Mouse (Mus musculus): ENCODE measurements around the gene Tmc2. TPM values are rescaled to one million over a fixed set of nuclear protein-coding genes. Genes with fewer than 3 reads are reported as not detected.

The Tmc2 gene
- polyA plus RNA-seq, 1 experiment from 2014 or later: not detected

GRCm38 (mm10) chr2:130207996-130208395 is 13.0 kb downstream of the Tmc2 start:
- no peaks in the 10 kb centered on the region for H3K9me3 ChIP-seq (replicated peaks; ENCODE audit: control insufficient read depth, low read length)

DNA sequence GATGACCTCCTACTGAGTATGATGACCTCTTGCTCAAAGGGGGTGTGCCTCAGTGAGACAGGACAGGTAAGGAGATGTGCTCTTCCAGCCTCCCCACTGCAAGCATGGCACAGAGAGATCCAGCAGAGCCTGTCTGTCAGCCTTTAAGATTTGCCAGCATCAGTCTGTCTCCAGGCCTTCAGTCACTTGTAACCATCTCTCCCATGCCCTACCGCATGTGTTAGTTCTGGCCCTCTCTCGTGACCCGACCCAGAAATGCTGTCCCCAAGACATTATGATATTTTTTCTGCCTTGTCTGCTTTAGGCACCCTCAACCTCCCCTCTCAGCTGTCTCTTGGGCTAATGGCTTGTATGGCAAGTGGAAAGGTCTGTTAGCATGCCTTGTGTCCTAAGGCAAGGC is 14.6 kb downstream of the Tmc2 start:
- no peak overlapping the region for H3K4me3 ChIP-seq (ENCODE audit: low read length)
- H3K27ac ChIP-seq (ENCODE audit: low read length): no peak overlapping the region
- whole genome bisulfite sequencing: 92% methylated on average over 3 of the region's 3 CpGs
- H3K9ac ChIP-seq (ENCODE audit: low read length): no peak overlapping the region
- no peaks in the 10 kb centered on the region for H3K36me3 ChIP-seq (ENCODE audit: control insufficient read depth, insufficient read depth)
- no peaks in the 10 kb centered on the region for H3K4me1 ChIP-seq (ENCODE audit: control insufficient read depth, insufficient read depth, low read length)
- H3K9me3 ChIP-seq (replicated peaks; ENCODE audit: control insufficient read depth, low read length): no peaks in the 10 kb centered on the region
- no peak for ATAC-seq (replicated peaks; ENCODE audit: extremely low read depth, insufficient read depth, low FRiP score)
- H3K4me2 ChIP-seq (ENCODE audit: low read depth, low read length): no peak overlapping the region
- no peaks in the 10 kb centered on the region for H3K27me3 ChIP-seq (ENCODE audit: control insufficient read depth, insufficient read depth, low read length)

More at GRCm38 (mm10) chr2:130207996-130208395, 13.0 kb downstream of the Tmc2 start:
- WGBS: 83% methylated on average over 3 of the region's 3 CpGs
- Histone ChIP-seq H3K4me1 (ENCODE audit: control insufficient read depth, insufficient read depth, low read length) (no peaks in the 10 kb centered on the region), H3K9ac (ENCODE audit: low read length) (no peak overlapping the region), H3K27ac (ENCODE audit: low read length) (no peak overlapping the region), H3K4me2 (ENCODE audit: low read depth, low read length) (no peak overlapping the region), H3K4me3 (ENCODE audit: low read length) (no peak overlapping the region), H3K27me3 (ENCODE audit: control insufficient read depth, insufficient read depth, low read length) (no peaks in the 10 kb centered on the region), H3K36me3 (ENCODE audit: control insufficient read depth, insufficient read depth) (no peaks in the 10 kb centered on the region)
- no peak for ATAC-seq (replicated peaks; ENCODE audit: extremely low read depth, insufficient read depth, low FRiP score)

- 80% methylated on average over 2 of the region's 2 CpGs for WGBS
These were observed 16.6 kb downstream of the Tmc2 start for GRCm38 (mm10) chr2:130211581-130211980.

DNA sequence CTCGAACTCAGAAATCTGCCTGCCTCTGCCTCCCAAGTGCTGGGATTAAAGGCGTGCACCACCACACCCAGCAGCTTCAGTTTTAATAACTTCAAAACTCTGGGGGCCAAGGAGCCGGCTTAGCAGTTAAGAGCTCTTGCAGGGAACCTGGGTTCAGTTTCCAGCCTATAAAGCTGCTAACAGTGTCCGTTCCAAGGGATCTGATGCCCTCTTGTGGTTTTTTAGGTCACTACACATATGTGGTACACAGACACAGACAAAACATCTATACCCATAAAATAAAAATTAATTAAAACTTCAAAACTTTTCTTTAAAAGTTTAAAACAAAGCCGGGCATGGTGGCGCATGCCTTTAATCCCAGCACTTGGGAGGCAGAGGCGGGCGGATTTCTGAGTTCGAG is 51.9 kb downstream of the Tmc2 start:
- Histone ChIP-seq H3K27ac (ENCODE audit: low read length) (no peak overlapping the region), H3K36me3 (ENCODE audit: control insufficient read depth, insufficient read depth) (no peaks in the 10 kb centered on the region), H3K4me3 (ENCODE audit: low read length) (no peak overlapping the region), H3K4me2 (ENCODE audit: low read depth, low read length) (no peak overlapping the region), H3K4me1 (ENCODE audit: control insufficient read depth, insufficient read depth, low read length) (no peaks in the 10 kb centered on the region), H3K9ac (ENCODE audit: low read length) (no peak overlapping the region), H3K27me3 (ENCODE audit: control insufficient read depth, insufficient read depth, low read length) (no peaks in the 10 kb centered on the region), H3K9me3 (replicated peaks; ENCODE audit: control insufficient read depth, low read length) (no peaks in the 10 kb centered on the region)
- ATAC-seq (replicated peaks; ENCODE audit: extremely low read depth, insufficient read depth, low FRiP score): no peak
- 44% methylated on average over 9 of the region's 9 CpGs for WGBS

More at GRCm38 (mm10) chr2:130211581-130211980, 16.6 kb downstream of the Tmc2 start:
- no peaks in the 10 kb centered on the region for H3K9me3 ChIP-seq (replicated peaks; ENCODE audit: control insufficient read depth, low read length)
- H3K36me3 ChIP-seq (ENCODE audit: control insufficient read depth, insufficient read depth): no peaks in the 10 kb centered on the region
- H3K27ac ChIP-seq (ENCODE audit: low read length): no peak overlapping the region
- no peak overlapping the region for H3K4me2 ChIP-seq (ENCODE audit: low read depth, low read length)
- no peaks in the 10 kb centered on the region for H3K27me3 ChIP-seq (ENCODE audit: control insufficient read depth, insufficient read depth, low read length)
- H3K4me3 ChIP-seq (ENCODE audit: low read length): no peak overlapping the region
- H3K9ac ChIP-seq (ENCODE audit: low read length): no peak overlapping the region
- no peak for ATAC-seq (replicated peaks; ENCODE audit: extremely low read depth, insufficient read depth, low FRiP score)
- H3K4me1 ChIP-seq (ENCODE audit: control insufficient read depth, insufficient read depth, low read length): no peaks in the 10 kb centered on the region

DNA sequence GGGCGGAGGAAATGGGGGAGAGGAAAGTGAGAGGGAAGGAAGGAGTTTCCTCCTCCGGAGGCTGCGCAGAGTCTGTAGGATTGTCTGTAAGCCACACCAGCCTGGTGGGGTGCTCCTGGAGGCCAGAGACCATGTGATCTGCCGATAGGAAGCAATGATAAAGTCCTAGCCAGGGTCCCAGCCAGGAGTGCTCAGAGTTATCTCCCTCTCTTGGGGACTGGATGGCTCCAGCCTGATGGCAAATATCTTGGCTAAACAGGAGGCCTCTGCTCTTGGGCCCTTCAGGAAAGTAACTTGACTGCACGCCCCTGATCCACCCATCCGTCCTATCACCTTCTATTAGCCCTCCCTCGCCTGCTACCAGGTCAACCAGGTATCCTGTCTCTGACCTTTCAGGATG is 53.2 kb downstream of the Tmc2 start:
- Histone ChIP-seq H3K27ac (ENCODE audit: low read length) (no peak overlapping the region), H3K4me1 (ENCODE audit: control insufficient read depth, insufficient read depth, low read length) (no peaks in the 10 kb centered on the region), H3K4me2 (ENCODE audit: low read depth, low read length) (no peak overlapping the region), H3K4me3 (ENCODE audit: low read length) (no peak overlapping the region), H3K27me3 (ENCODE audit: control insufficient read depth, insufficient read depth, low read length) (no peaks in the 10 kb centered on the region), H3K9me3 (replicated peaks; ENCODE audit: control insufficient read depth, low read length) (no peaks in the 10 kb centered on the region), H3K9ac (ENCODE audit: low read length) (no peak overlapping the region), H3K36me3 (ENCODE audit: control insufficient read depth, insufficient read depth) (no peaks in the 10 kb centered on the region)
- 56% methylated on average over 7 of the region's 7 CpGs for WGBS
- no peak for ATAC-seq (replicated peaks; ENCODE audit: extremely low read depth, insufficient read depth, low FRiP score)

- ATAC-seq (replicated peaks; ENCODE audit: extremely low read depth, insufficient read depth, low FRiP score): no peak
- Histone ChIP-seq H3K9ac (ENCODE audit: low read length) (no peak overlapping the region), H3K9me3 (replicated peaks; ENCODE audit: control insufficient read depth, low read length) (no peaks in the 10 kb centered on the region), H3K4me2 (ENCODE audit: low read depth, low read length) (no peak overlapping the region), H3K27ac (ENCODE audit: low read length) (no peak overlapping the region), H3K36me3 (ENCODE audit: control insufficient read depth, insufficient read depth) (no peaks in the 10 kb centered on the region), H3K27me3 (ENCODE audit: control insufficient read depth, insufficient read depth, low read length) (no peaks in the 10 kb centered on the region), H3K4me3 (ENCODE audit: low read length) (no peak overlapping the region), H3K4me1 (ENCODE audit: control insufficient read depth, insufficient read depth, low read length) (no peaks in the 10 kb centered on the region)
- 62% methylated on average over 4 of the region's 4 CpGs for WGBS
These were observed 61.8 kb downstream of the Tmc2 start for GRCm38 (mm10) chr2:130256762-130257161.

DNA sequence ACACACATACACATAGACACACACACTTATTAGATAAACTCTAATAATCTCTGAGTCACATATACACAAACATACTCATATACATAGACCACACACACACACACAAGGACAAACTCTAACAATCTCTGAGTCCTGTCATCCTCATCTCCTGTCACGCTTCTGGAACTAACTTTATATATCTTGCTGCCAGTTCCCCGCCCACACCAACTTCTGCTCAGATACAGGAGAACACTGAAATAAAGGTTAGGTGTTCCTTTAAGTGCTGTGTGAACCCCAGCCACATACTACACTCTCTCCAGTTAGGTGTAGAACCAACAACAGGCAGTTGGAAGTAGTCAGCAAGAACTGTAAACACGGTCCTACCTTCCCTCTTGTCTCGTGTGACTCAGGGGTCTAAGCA is 65.8 kb downstream of the Tmc2 start:
- Histone ChIP-seq H3K27ac (ENCODE audit: low read length) (no peak overlapping the region), H3K4me3 (ENCODE audit: low read length) (no peak overlapping the region), H3K4me1 (ENCODE audit: control insufficient read depth, insufficient read depth, low read length) (no peaks in the 10 kb centered on the region), H3K36me3 (ENCODE audit: control insufficient read depth, insufficient read depth) (no peaks in the 10 kb centered on the region), H3K9me3 (replicated peaks; ENCODE audit: control insufficient read depth, low read length) (no peaks in the 10 kb centered on the region), H3K4me2 (ENCODE audit: low read depth, low read length) (no peak overlapping the region), H3K27me3 (ENCODE audit: control insufficient read depth, insufficient read depth, low read length) (no peaks in the 10 kb centered on the region), H3K9ac (ENCODE audit: low read length) (no peak overlapping the region)
- WGBS: 70% methylated on average over 4 of the region's 4 CpGs
- no peak for ATAC-seq (replicated peaks; ENCODE audit: extremely low read depth, insufficient read depth, low FRiP score)

DNA sequence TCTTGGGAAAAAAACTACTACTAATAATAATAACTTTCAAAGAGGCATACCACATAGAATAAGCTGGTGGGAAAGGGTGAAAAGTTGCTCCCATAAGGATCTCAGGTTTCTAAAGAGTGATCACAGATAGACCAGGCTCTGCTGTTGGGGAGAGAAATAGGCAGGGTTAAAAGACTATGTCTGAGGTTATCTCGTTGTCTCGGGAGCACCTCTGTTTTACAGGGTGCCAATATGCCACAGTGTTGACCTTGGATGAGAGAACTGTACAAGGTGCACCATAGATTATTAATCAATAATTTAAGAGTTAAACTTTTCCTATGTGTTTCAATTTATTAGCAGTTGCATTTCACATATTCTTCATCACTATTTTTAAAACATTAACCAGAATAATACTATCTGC is 66.9 kb downstream of the Tmc2 start:
- Histone ChIP-seq H3K4me2 (ENCODE audit: low read depth, low read length) (no peak overlapping the region), H3K36me3 (ENCODE audit: control insufficient read depth, insufficient read depth) (no peaks in the 10 kb centered on the region), H3K4me3 (ENCODE audit: low read length) (no peak overlapping the region), H3K4me1 (ENCODE audit: control insufficient read depth, insufficient read depth, low read length) (no peaks in the 10 kb centered on the region), H3K27me3 (ENCODE audit: control insufficient read depth, insufficient read depth, low read length) (no peaks in the 10 kb centered on the region), H3K27ac (ENCODE audit: low read length) (no peak overlapping the region), H3K9ac (ENCODE audit: low read length) (no peak overlapping the region), H3K9me3 (replicated peaks; ENCODE audit: control insufficient read depth, low read length) (no peaks in the 10 kb centered on the region)
- ATAC-seq (replicated peaks; ENCODE audit: extremely low read depth, insufficient read depth, low FRiP score): no peak
- 66% methylated on average over 2 of the region's 2 CpGs for WGBS

- Histone ChIP-seq H3K4me2 (ENCODE audit: low read depth, low read length) (no peak overlapping the region), H3K27ac (ENCODE audit: low read length) (no peak overlapping the region), H3K36me3 (ENCODE audit: control insufficient read depth, insufficient read depth) (no peaks in the 10 kb centered on the region), H3K9me3 (replicated peaks; ENCODE audit: control insufficient read depth, low read length) (no peaks in the 10 kb centered on the region), H3K4me3 (ENCODE audit: low read length) (no peak overlapping the region), H3K4me1 (ENCODE audit: control insufficient read depth, insufficient read depth, low read length) (no peaks in the 10 kb centered on the region), H3K27me3 (ENCODE audit: control insufficient read depth, insufficient read depth, low read length) (no peaks in the 10 kb centered on the region), H3K9ac (ENCODE audit: low read length) (no peak overlapping the region)
- ATAC-seq (replicated peaks; ENCODE audit: extremely low read depth, insufficient read depth, low FRiP score): no peak
- whole genome bisulfite sequencing: 13% methylated on average over 2 of the region's 2 CpGs
These were observed 67.4 kb downstream of the Tmc2 start for GRCm38 (mm10) chr2:130262398-130262797.

- Histone ChIP-seq H3K27ac (ENCODE audit: low read length) (no peak overlapping the region), H3K4me1 (ENCODE audit: control insufficient read depth, insufficient read depth, low read length) (no peaks in the 10 kb centered on the region), H3K4me2 (ENCODE audit: low read depth, low read length) (no peak overlapping the region), H3K4me3 (ENCODE audit: low read length) (no peak overlapping the region), H3K9ac (ENCODE audit: low read length) (no peak overlapping the region), H3K9me3 (replicated peaks; ENCODE audit: control insufficient read depth, low read length) (no peaks in the 10 kb centered on the region), H3K36me3 (ENCODE audit: control insufficient read depth, insufficient read depth) (no peaks in the 10 kb centered on the region), H3K27me3 (ENCODE audit: control insufficient read depth, insufficient read depth, low read length) (no peaks in the 10 kb centered on the region)
- no peak for ATAC-seq (replicated peaks; ENCODE audit: extremely low read depth, insufficient read depth, low FRiP score)
- WGBS: 86% methylated on average over 1 of the region's 1 CpGs
These were observed 70.5 kb downstream of the Tmc2 start for GRCm38 (mm10) chr2:130265520-130265919.
